In the genomic region with DNA sequence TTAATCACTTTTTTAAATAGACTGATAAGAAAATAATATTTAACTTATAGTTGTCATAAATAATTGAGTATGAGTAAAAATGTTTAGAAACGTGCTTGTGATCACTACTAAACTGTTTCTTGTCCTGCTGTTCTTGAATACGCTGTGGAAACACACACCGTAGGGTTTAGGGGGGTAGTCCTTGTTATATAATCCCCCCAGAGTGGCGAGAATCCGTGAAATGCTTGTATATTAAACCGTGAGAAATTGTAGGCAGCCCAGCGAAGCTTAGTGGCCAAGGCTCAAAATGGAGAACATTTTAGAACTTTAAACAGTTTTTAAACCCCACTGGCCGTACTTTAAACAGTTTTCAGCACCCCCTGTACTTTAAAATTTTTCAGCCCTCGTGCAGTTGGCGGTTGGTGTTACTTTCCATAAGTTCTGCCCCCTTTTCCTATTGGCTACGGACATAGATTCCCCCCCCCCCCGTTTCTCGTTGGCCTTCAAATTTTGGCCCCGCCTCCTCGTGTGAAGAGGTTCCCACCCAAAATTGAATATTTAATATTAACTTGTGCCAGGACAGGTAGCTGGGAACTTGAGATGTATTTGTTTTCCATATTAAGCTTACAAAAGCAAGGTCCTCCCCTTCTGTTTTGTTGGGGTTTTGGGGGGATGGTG, we compare ENCODE assay signal across 7 mouse cellular contexts. TPM values are rescaled to one million over a fixed set of nuclear protein-coding genes. Genes with fewer than 3 reads are reported as not detected.
DNase-seq lines count a peak whose midpoint lies in the region; ATAC-seq and TF ChIP-seq lines count a peak whose summit lies in the region.

No protein-coding gene starts in this region.

- ATAC-seq in activated CD4-positive, CD25-positive, alpha-beta regulatory T cell, adult 4 months: peak; percentile 52
- ATAC-seq in embryonic facial prominence, embryonic 11.5 days (replicated peaks; ENCODE audit: insufficient number of reproducible peaks, low FRiP score, low TSS enrichment, low read depth): peak; percentile 50

- H3K27me3 ChIP-seq in embryonic facial prominence, embryonic 11.5 days (ENCODE audit: control insufficient read depth, insufficient read depth, low read length): no peaks in the 10 kb centered on the region

- peak overlapping the region; percentile 34 for H3K4me2 ChIP-seq in embryonic facial prominence, embryonic 11.5 days (ENCODE audit: low read depth, low read length)

- in situ Hi-C loops in ES-E14 (cut with MboI; ENCODE audit: low sequenced_read_pairs in 2 of 2, unreplicated experiment in 2 of 2): no loop called here

- 19% methylated on average over 15 of the region's 15 CpGs for WGBS in embryonic facial prominence, embryonic 11.5 days
- 17% methylated on average over 15 of the region's 15 CpGs for WGBS in large intestine, adult 2 months

- H3K27ac ChIP-seq in ES-E14 (ENCODE audit: insufficient read depth, low read depth, low read length, poor library complexity, severe bottlenecking): peak overlapping the region; percentile 91; the same call in 1 of the 2 replicates
- H3K27ac ChIP-seq in embryonic facial prominence, embryonic 11.5 days (replicated peaks; ENCODE audit: low read depth, low read length): 0 out of 2 replicates have a peak overlapping the region, but pooled peaks have one; percentile 47

- H3K4me3 ChIP-seq in ES-E14 (ENCODE audit: insufficient read depth in 1 of 2, low read depth in 1 of 2, low read length in 2 of 2, poor library complexity in 1 of 2, severe bottlenecking in 1 of 2): peak overlapping the region; percentile 78 to 87
- peak overlapping the region; percentile 44 for H3K4me3 ChIP-seq in embryonic facial prominence, embryonic 11.5 days (ENCODE audit: low read depth, low read length)

- no peaks in the 10 kb centered on the region for H3K4me1 ChIP-seq in ES-E14 (ENCODE audit: control insufficient read depth in 2 of 2, insufficient read depth in 2 of 2, low read length in 2 of 2, poor library complexity in 1 of 2)
- H3K4me1 ChIP-seq in embryonic facial prominence, embryonic 11.5 days (ENCODE audit: control insufficient read depth, insufficient read depth, low read length): no peaks in the 10 kb centered on the region

- H3K9me3 ChIP-seq in ES-E14 (ENCODE audit: control insufficient read depth, insufficient read depth, low read depth, low read length): no peaks in the 10 kb centered on the region
- H3K9me3 ChIP-seq in embryonic facial prominence, embryonic 11.5 days (replicated peaks; ENCODE audit: control insufficient read depth, low read length): no peaks in the 10 kb centered on the region

- intact Hi-C loops in heart, postnatal 14 days (cut with DNase I): no loop called here

- DNase-seq in ES-E14 (ENCODE audit: low read depth, low spot score): peak; percentile 33
- peak; percentile 71 for DNase-seq in embryonic facial prominence, embryonic 11.5 days (ENCODE audit: low spot score)
- peak; percentile 10 to 21 for DNase-seq in heart, postnatal 14 days
- DNase-seq in large intestine, adult 2 months (ENCODE audit: low read depth, low spot score): peak; percentile 22
- DNase-seq in mesoderm, embryonic 11.5 days (ENCODE audit: low read depth, low spot score): peak; percentile 62
- DNase-seq in testis, postnatal 10 days (ENCODE audit: low spot score): peak; percentile 51

- H3K9ac ChIP-seq in ES-E14 (ENCODE audit: insufficient read depth, low read depth, low read length, poor library complexity, severe bottlenecking): no peak overlapping the region
- no peak overlapping the region for H3K9ac ChIP-seq in embryonic facial prominence, embryonic 11.5 days (replicated peaks; ENCODE audit: low read length)

- no peaks in the 10 kb centered on the region for H3K36me3 ChIP-seq in ES-E14 (ENCODE audit: control insufficient read depth, insufficient read depth, low read length, poor library complexity, severe bottlenecking)
- H3K36me3 ChIP-seq in embryonic facial prominence, embryonic 11.5 days (replicated peaks; ENCODE audit: control insufficient read depth, insufficient read depth, low read depth, low read length): no peaks in the 10 kb centered on the region

TF ChIP-seq in ES-E14, 5 proteins besides CTCF, POLR2A, EP300 and RAD21:
- TF ChIP-seq MAFK (IDR thresholded peaks at IDR 0.05; ENCODE audit: insufficient read depth, low read depth, low read length): no peak

RNA-seq across cellular contexts. Expression of a gene that starts 1.0 kb away (rescaled TPM):
- total RNA-seq in ES-E14 (2012; rRNA removed): 10.1 and 10.6 TPM in 2 replicates
- 1 to 10 TPM; 7.2 to 8.0 TPM for polyA plus RNA-seq in activated CD4-positive, CD25-positive, alpha-beta regulatory T cell, adult 4 months (2017; shearing (Covaris generic))
- 13.3 and 13.9 TPM in 2 replicates for polyA plus RNA-seq in embryonic facial prominence, embryonic 11.5 days (2014; fragmentation: Nextera tagmentation; extraction: Ambion mirVana)
- total RNA-seq in heart, postnatal 14 days (2021): 1 to 10 TPM; 5.6 to 5.7 TPM
- polyA plus RNA-seq in large intestine, adult 2 months (2012; rRNA removed): 4.1 and 4.8 TPM in 2 replicates

RNA-seq across cellular contexts. Expression of a gene that starts 30.8 kb away (rescaled TPM):
- total RNA-seq in ES-E14 (2012; rRNA removed): not detected in 2 replicates
- not detected for polyA plus RNA-seq in activated CD4-positive, CD25-positive, alpha-beta regulatory T cell, adult 4 months (2017; shearing (Covaris generic))
- polyA plus RNA-seq in embryonic facial prominence, embryonic 11.5 days (2014; fragmentation: Nextera tagmentation; extraction: Ambion mirVana): 0.03 TPM in 2 replicates
- not detected for total RNA-seq in heart, postnatal 14 days (2021)
- not detected in 2 replicates for polyA plus RNA-seq in large intestine, adult 2 months (2012; rRNA removed)

Comparison
In these comparisons a context has a peak if more than half of its experiments do, and no peak if none do; other contexts are left out.
1. Peak in every context shown above with its lines: DNase-seq, ATAC-seq, H3K4me3 ChIP-seq and H3K27ac ChIP-seq.
2. DNase-seq: peak in every context shown above with its lines; median percentile 71 in embryonic facial prominence, embryonic 11.5 days; 62 in mesoderm, embryonic 11.5 days; 51 in testis, postnatal 10 days; 33 in ES-E14; 22 in large intestine, adult 2 months; 16 in heart, postnatal 14 days.